ENCODE assay signal across 13 mouse cellular contexts in genomic region chr8:54537285-54537684, GRCm38 (mm10). TPM values are rescaled to one million over a fixed set of nuclear protein-coding genes. Genes with fewer than 3 reads are reported as not detected.
A peak's percentile ranks its signal among the peaks of the same experiment; 100 is the strongest.
DNase-seq lines count a peak whose midpoint lies in the region; ATAC-seq and TF ChIP-seq lines count a peak whose summit lies in the region.
"Had no signal": no experiment of that assay in that cellular context is flagged by ENCODE, and none has a peak within 500 bp of the region (broad histone marks: within the 10 kb centered on the region; RNA-seq: fewer than 3 reads in every experiment).

No protein-coding gene starts in this region.

- no peaks in the 10 kb centered on the region for H3K27me3 ChIP-seq in limb, embryonic 14.5 days (ENCODE audit: control insufficient read depth, insufficient read depth, low read length)
- H3K27me3 ChIP-seq in limb, embryonic 10.5 days (ENCODE audit: low read depth, poor library complexity, severe bottlenecking), result no peaks in the 10 kb centered on the region
- no peaks in the 10 kb centered on the region for H3K27me3 ChIP-seq in MEL (ENCODE audit: control insufficient read depth in 1 of 2, insufficient read depth in 2 of 2, low read length in 2 of 2)
- H3K27me3 ChIP-seq: embryonic facial prominence, embryonic 13.5 days; megakaryocyte, embryonic 14.5 days had no signal

- DNase-seq in embryo, embryonic 11 days, result peak; percentile 8
- DNase-seq in embryo, embryonic 10 days (ENCODE audit: low spot score), result no peak
- DNase-seq in limb, embryonic 14.5 days (ENCODE audit: low spot score), result peak; percentile 18
- no peak for DNase-seq in limb, embryonic 10.5 days (ENCODE audit: low spot score)
- peak; percentile 34 for DNase-seq in MEL (ENCODE audit: low read depth, low spot score)
- no peak for DNase-seq in gastrocnemius, postnatal 10 days
- DNase-seq: gastrocnemius, postnatal 14 days; heart, postnatal 14 days; kidney, postnatal 25 days had no signal

- no peaks in the 10 kb centered on the region for H3K4me1 ChIP-seq in limb, embryonic 14.5 days (ENCODE audit: control insufficient read depth, insufficient read depth, low read length)
- no peaks in the 10 kb centered on the region for H3K4me1 ChIP-seq in limb, embryonic 10.5 days
- H3K4me1 ChIP-seq in MEL (ENCODE audit: control insufficient read depth in 1 of 2, insufficient read depth in 2 of 2, low read length in 2 of 2), result no peaks in the 10 kb centered on the region
- H3K4me1 ChIP-seq: embryonic facial prominence, embryonic 13.5 days had no signal

- TF ChIP-seq CTCF in MEL (IDR thresholded peaks at IDR 0.05 in 2 of 3, conservative IDR thresholded peaks at IDR 0.05 in 1 of 3; ENCODE audit: control insufficient read depth in 1 of 3, insufficient read depth in 1 of 3, low read depth in 2 of 3, low read length in 3 of 3, poor library complexity in 1 of 3, severe bottlenecking in 1 of 3), result peak; percentile 9 to 49 (median 46); a peak in 4 of 6 replicates

- H3K9ac ChIP-seq in limb, embryonic 14.5 days (ENCODE audit: low read depth, low read length, severe bottlenecking), result no peak overlapping the region
- H3K9ac ChIP-seq in MEL (ENCODE audit: control insufficient read depth, low read depth, low read length, poor library complexity, severe bottlenecking), result no peak overlapping the region
- H3K9ac ChIP-seq: embryonic facial prominence, embryonic 13.5 days had no signal

- TF ChIP-seq EP300 in MEL (IDR thresholded peaks at IDR 0.05; ENCODE audit: low read depth in 1 of 2, low read length in 2 of 2), result no peak

- H3K79me2 ChIP-seq in MEL (ENCODE audit: control insufficient read depth, insufficient read depth, low read length, poor library complexity), result no peaks in the 10 kb centered on the region

- no peak for ATAC-seq in limb, embryonic 14.5 days (ENCODE audit: low FRiP score, low read depth)
- ATAC-seq in inflammation-experienced regulatory T-cells, adult 6 months, result peak; percentile 77
- ATAC-seq in erythroid progenitor cell, adult 5-6 weeks (replicated peaks; ENCODE audit: low FRiP score, poor library complexity, severe bottlenecking), result no peak

- no peaks in the 10 kb centered on the region for H3K9me3 ChIP-seq in limb, embryonic 14.5 days (ENCODE audit: control insufficient read depth, low read length)
- no peaks in the 10 kb centered on the region for H3K9me3 ChIP-seq in limb, embryonic 10.5 days (replicated peaks)
- H3K9me3 ChIP-seq in MEL (replicated peaks; ENCODE audit: insufficient read depth, low read length), result no peaks in the 10 kb centered on the region
- H3K9me3 ChIP-seq: embryonic facial prominence, embryonic 13.5 days had no signal

- TF ChIP-seq RAD21 in MEL (IDR thresholded peaks at IDR 0.05; ENCODE audit: low read depth, low read length), result peak; percentile 35

- no peak overlapping the region for H3K4me2 ChIP-seq in limb, embryonic 14.5 days (replicated peaks; ENCODE audit: low read depth, low read length, severe bottlenecking)
- H3K4me2 ChIP-seq: embryonic facial prominence, embryonic 13.5 days had no signal

- no peak overlapping the region for H3K27ac ChIP-seq in limb, embryonic 14.5 days (replicated peaks; ENCODE audit: low read depth, low read length)
- H3K27ac ChIP-seq in limb, embryonic 10.5 days, result no peak overlapping the region
- H3K27ac ChIP-seq in MEL (ENCODE audit: control insufficient read depth, low read depth, low read length), result no peak overlapping the region
- H3K27ac ChIP-seq: embryonic facial prominence, embryonic 13.5 days had no signal

- H3K4me3 ChIP-seq in limb, embryonic 14.5 days (replicated peaks; ENCODE audit: low read length), result no peak overlapping the region
- H3K4me3 ChIP-seq in limb, embryonic 10.5 days, result no peak overlapping the region
- no peak overlapping the region for H3K4me3 ChIP-seq in MEL (ENCODE audit: control insufficient read depth in 1 of 2, insufficient read depth in 1 of 2, low read depth in 2 of 2, low read length in 2 of 2)
- H3K4me3 ChIP-seq: embryonic facial prominence, embryonic 13.5 days; megakaryocyte, embryonic 14.5 days had no signal

- WGBS in limb, embryonic 14.5 days, result 89% methylated on average over 3 of the region's 3 CpGs
- 95% methylated on average over 3 of the region's 3 CpGs for WGBS in limb, embryonic 10.5 days

- TF ChIP-seq POLR2A in limb, embryonic 14.5 days (IDR thresholded peaks at IDR 0.05; ENCODE audit: borderline replicate concordance, extremely low read depth, insufficient read depth, insufficient read length), result no peak
- TF ChIP-seq POLR2A in MEL (IDR thresholded peaks at IDR 0.05; ENCODE audit: control insufficient read depth in 1 of 2, insufficient read depth in 1 of 2, low read depth in 1 of 2, low read length in 2 of 2, poor library complexity in 1 of 2), result no peak

- H3K36me3 ChIP-seq in limb, embryonic 14.5 days (ENCODE audit: control insufficient read depth, insufficient read depth, low read length), result no peaks in the 10 kb centered on the region
- H3K36me3 ChIP-seq in limb, embryonic 10.5 days, result no peaks in the 10 kb centered on the region
- H3K36me3 ChIP-seq in MEL (ENCODE audit: control insufficient read depth in 1 of 2, insufficient read depth in 2 of 2, low read length in 2 of 2), result no peaks in the 10 kb centered on the region; a peak in 1 of 4 replicates
- H3K36me3 ChIP-seq: embryonic facial prominence, embryonic 13.5 days had no signal

TF ChIP-seq in MEL, 35 proteins besides CTCF, POLR2A, EP300 and RAD21:
- TF ChIP-seq SMC3 (IDR thresholded peaks at IDR 0.05; ENCODE audit: low read depth, low read length) (peak; percentile 54), MYC (IDR thresholded peaks at IDR 0.05; ENCODE audit: low read depth, low read length) (no peak)

RNA-seq across cellular contexts. Expression of gene Spcs3, which starts 7.5 kb away (rescaled TPM):
- polyA plus RNA-seq in limb, embryonic 14.5 days (2012; rRNA removed), result 35.0 and 39.7 TPM in 2 replicates
- 85.1 and 86.5 TPM in 2 replicates for polyA plus RNA-seq in limb, embryonic 14.5 days (2014; fragmentation: Nextera tagmentation; extraction: Ambion mirVana)
- polyA plus RNA-seq in limb, embryonic 10.5 days (2016; fragmentation: Nextera tagmentation; extraction: Ambion mirVana), result 95.8 and 104 TPM in 2 replicates
- 69.0 and 69.7 TPM in 2 replicates for total RNA-seq in MEL (2012; rRNA removed)
- 100 to 1,000 TPM in 1 of 2 experiments, 10 to 100 TPM in 1; 78.0 to 140 TPM for polyA plus RNA-seq in MEL (2012; ENCODE audit: insufficient read depth in 1 of 2, insufficient read length in 2 of 2, low read depth in 1 of 2, low replicate concordance in 2 of 2, missing spikeins in 1 of 2)
- 100 to 1,000 TPM; 115 to 184 (median 120) TPM for polyA plus RNA-seq in inflammation-experienced regulatory T-cells, adult 6 months (2017; shearing (Covaris generic))
- total RNA-seq in gastrocnemius, postnatal 10 days (2021), result 10 to 100 TPM; 22.8 to 28.2 TPM
- total RNA-seq in erythroid progenitor cell, adult 5-6 weeks (2015; ENCODE audit: low replicate concordance), result 37.1 and 38.6 TPM in 2 replicates
- total RNA-seq in erythroid progenitor cell, adult 5-6 weeks (2017; ENCODE audit: low replicate concordance), result 23.2 and 32.3 TPM in 2 replicates

RNA-seq across cellular contexts. Expression of gene Asb5, which starts 7.9 kb away (rescaled TPM):
- polyA plus RNA-seq in limb, embryonic 14.5 days (2012; rRNA removed), result 1.2 and 1.3 TPM in 2 replicates
- 6.4 and 7.0 TPM in 2 replicates for polyA plus RNA-seq in limb, embryonic 14.5 days (2014; fragmentation: Nextera tagmentation; extraction: Ambion mirVana)
- 6.2 and 9.5 TPM in 2 replicates for polyA plus RNA-seq in limb, embryonic 10.5 days (2016; fragmentation: Nextera tagmentation; extraction: Ambion mirVana)
- total RNA-seq in MEL (2012; rRNA removed), result 0.27 TPM in 1 of 2 replicates, not detected in the other
- polyA plus RNA-seq in MEL (2012; ENCODE audit: insufficient read depth in 1 of 2, insufficient read length in 2 of 2, low read depth in 1 of 2, low replicate concordance in 2 of 2, missing spikeins in 1 of 2), result 1 to 10 TPM in 1 of 2 experiments, not detected in 1; 1.4 TPM
- polyA plus RNA-seq in inflammation-experienced regulatory T-cells, adult 6 months (2017; shearing (Covaris generic)), result not detected
- 100 to 1,000 TPM; 124 to 132 TPM for total RNA-seq in gastrocnemius, postnatal 10 days (2021)
- total RNA-seq in erythroid progenitor cell, adult 5-6 weeks (2015; ENCODE audit: low replicate concordance), result not detected in 2 replicates
- not detected in 2 replicates for total RNA-seq in erythroid progenitor cell, adult 5-6 weeks (2017; ENCODE audit: low replicate concordance)

Comparison
In these comparisons a context has a peak if more than half of its experiments do, and no peak if none do; other contexts are left out.
1. DNase-seq: peak in embryo, embryonic 11 days (single experiment), limb, embryonic 14.5 days (single experiment) and MEL (single experiment); none in embryo, embryonic 10 days (single experiment), limb, embryonic 10.5 days (single experiment) and gastrocnemius, postnatal 10 days (single experiment).